Mouse (Mus musculus): Measurements from ENCODE around the gene Prtg. TPM values are rescaled to one million over a fixed set of nuclear protein-coding genes. Genes with fewer than 3 reads are reported as not detected.

Gene Prtg
- total RNA-seq, 2 experiments from 2014 or later, result 0.45 to 0.61 TPM

GRCm38 (mm10) chr9:72810607-72811006 is 3.9 kb downstream of the Prtg start:
- no peak for DNase-seq

GRCm38 (mm10) chr9:72812091-72812490 is 5.4 kb downstream of the Prtg start:
- DNase-seq, result no peak

GRCm38 (mm10) chr9:72812594-72813570 is 6.2 kb downstream of the Prtg start:
- no peak for DNase-seq

GRCm38 (mm10) chr9:72825511-72825910 is 18.8 kb downstream of the Prtg start:
- no peak for DNase-seq

- no peak for DNase-seq
Observed at GRCm38 (mm10) chr9:72825976-72826375, 19.3 kb downstream of the Prtg start.

- no peak for DNase-seq
Observed at GRCm38 (mm10) chr9:72828616-72829257, 22.1 kb downstream of the Prtg start.

- no peak for DNase-seq
Observed at GRCm38 (mm10) chr9:72833992-72834696, 27.5 kb downstream of the Prtg start.

- DNase-seq, result no peak
Observed at GRCm38 (mm10) chr9:72835007-72835406, 28.3 kb downstream of the Prtg start.

GRCm38 (mm10) chr9:72836708-72837495 is 30.2 kb downstream of the Prtg start:
- no peak for DNase-seq

GRCm38 (mm10) chr9:72837598-72838160 is 31.0 kb downstream of the Prtg start:
- DNase-seq, result no peak

- DNase-seq, result no peak
Observed at GRCm38 (mm10) chr9:72838256-72838655, 31.6 kb downstream of the Prtg start.

GRCm38 (mm10) chr9:72839346-72839990 is 32.8 kb downstream of the Prtg start:
- no peak for DNase-seq

GRCm38 (mm10) chr9:72844496-72844895 is 37.8 kb downstream of the Prtg start:
- DNase-seq, result no peak

GRCm38 (mm10) chr9:72846160-72846559 is 39.5 kb downstream of the Prtg start:
- DNase-seq, result peak; percentile 14

- no peak for DNase-seq
Observed at GRCm38 (mm10) chr9:72851541-72851940, 44.9 kb downstream of the Prtg start.

GRCm38 (mm10) chr9:72851979-72852378 is 45.3 kb downstream of the Prtg start:
- no peak for DNase-seq

- no peak for DNase-seq
Observed at GRCm38 (mm10) chr9:72853681-72854190, 47.1 kb downstream of the Prtg start.

GRCm38 (mm10) chr9:72856721-72857120 is 50.0 kb downstream of the Prtg start:
- DNase-seq, result no peak

GRCm38 (mm10) chr9:72860764-72861163 is 54.1 kb downstream of the Prtg start:
- DNase-seq, result no peak

GRCm38 (mm10) chr9:72861235-72861634 is 54.6 kb downstream of the Prtg start:
- no peak for DNase-seq

GRCm38 (mm10) chr9:72862186-72862585 is 55.5 kb downstream of the Prtg start:
- no peak for DNase-seq
